Mouse (Mus musculus) cerebellum, adult 2 months (tissue): ENCODE data around the gene Naa35.

Experiments used
- CTCF ChIP-seq: fragments of 200-500 bp; IDR thresholded peaks from 2 replicates; pipeline ENCODE4 v1.5.1; 2011; ENCODE audit warnings: low read depth, mild to moderate bottlenecking, control low read depth, low read length, moderate library complexity, borderline replicate concordance; ENCODE audit not compliant: insufficient read depth
- POLR2A ChIP-seq: fragments of 200-500 bp; IDR thresholded peaks from 2 replicates; pipeline ENCODE4 v1.6.1; 2011; ENCODE audit warnings: low read length, control low read depth, borderline replicate concordance; ENCODE audit not compliant: insufficient read depth

- TF ChIP-seq CTCF = no peak
- no peak for TF ChIP-seq POLR2A
Measured at GRCm38 (mm10) chr13:59661387-59661786, 76.3 kb downstream of the Naa35 start.
